Mouse (Mus musculus): ENCODE results near the gene Dpy19l3.

Dpy19l3 gene

GRCm38 (mm10) chr7:35761801-35762200, 7.5 kb upstream of the Dpy19l3 start:
- TF ChIP-seq GATA4 (IDR thresholded peaks at IDR 0.05; ENCODE audit: insufficient replicate concordance, low read length) = no peak

- no peak for TF ChIP-seq GATA4 (IDR thresholded peaks at IDR 0.05; ENCODE audit: insufficient replicate concordance, low read length)
Measured at GRCm38 (mm10) chr7:35759602-35760001, 5.3 kb upstream of the Dpy19l3 start.

GRCm38 (mm10) chr7:35756510-35757440, 2.5 kb upstream of the Dpy19l3 start:
- no peak for TF ChIP-seq GATA4 (IDR thresholded peaks at IDR 0.05; ENCODE audit: insufficient replicate concordance, low read length)

DNA sequence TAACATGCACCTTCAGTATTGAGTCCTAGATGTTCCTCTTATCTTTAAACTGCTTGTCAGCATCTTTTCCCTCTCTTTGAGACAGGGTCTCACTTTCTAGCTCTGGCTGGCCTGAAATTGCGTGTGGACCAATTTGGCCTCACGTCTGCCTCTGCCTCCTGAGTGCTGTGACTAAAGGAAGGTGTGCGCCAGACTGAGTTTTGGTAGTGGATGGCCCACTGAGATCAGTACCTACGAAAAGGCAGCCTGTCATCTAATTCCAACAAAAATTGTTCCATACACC, 573 bp upstream of the Dpy19l3 start:
- TF ChIP-seq GATA4 (IDR thresholded peaks at IDR 0.05; ENCODE audit: insufficient replicate concordance, low read length) = no peak

- no peak for TF ChIP-seq GATA4 (IDR thresholded peaks at IDR 0.05; ENCODE audit: insufficient replicate concordance, low read length)
Measured at GRCm38 (mm10) chr7:35753319-35754032, 778 bp downstream of the Dpy19l3 start.

DNA sequence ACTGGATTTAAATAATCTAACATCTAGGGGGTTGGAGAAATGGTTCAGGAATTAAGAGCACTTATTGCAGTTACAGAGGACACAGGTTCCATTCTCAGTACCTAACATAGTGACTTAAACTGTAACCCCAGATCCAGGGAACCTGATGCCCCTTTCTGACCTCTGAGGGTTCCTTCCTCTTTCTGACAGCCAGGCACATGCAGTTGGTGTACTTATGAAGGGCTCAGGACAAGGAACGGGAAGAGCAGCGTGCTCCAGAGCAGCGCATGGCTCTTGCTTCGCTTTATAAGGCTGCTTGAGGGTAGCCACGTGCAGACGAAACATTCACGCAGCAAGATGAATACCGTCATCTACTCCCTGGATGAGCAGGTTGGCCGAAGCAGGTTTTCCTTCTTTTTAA, 3.4 kb downstream of the Dpy19l3 start:
- TF ChIP-seq GATA4 (IDR thresholded peaks at IDR 0.05; ENCODE audit: insufficient replicate concordance, low read length) = no peak

DNA sequence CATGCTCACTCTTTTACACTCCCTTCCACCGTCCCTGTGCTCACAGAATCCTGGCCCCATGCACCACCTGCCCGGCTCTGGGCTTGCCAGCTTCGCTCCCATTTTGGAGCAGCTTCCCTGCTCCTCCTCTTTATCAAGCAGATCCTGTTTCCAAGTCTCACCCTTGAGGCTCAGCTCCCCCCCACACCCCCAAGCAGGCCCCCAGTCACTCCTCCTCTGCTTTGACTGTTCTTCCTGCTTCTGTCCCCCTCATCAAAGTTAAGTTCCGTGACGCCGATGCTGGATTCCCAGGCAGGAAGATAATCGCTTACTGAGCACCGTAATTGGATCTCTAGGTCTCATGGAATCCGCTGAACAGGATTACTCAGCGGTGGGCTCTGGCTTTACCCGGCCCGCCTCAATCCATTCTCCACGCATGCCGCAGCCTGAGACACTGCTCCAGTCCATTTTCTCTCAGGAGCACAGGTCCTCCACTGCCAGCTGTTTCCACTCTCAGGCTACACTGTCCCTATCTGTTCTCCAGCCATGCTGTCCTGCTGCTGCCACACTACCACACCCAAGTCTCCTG, 6.8 kb downstream of the Dpy19l3 start:
- TF ChIP-seq GATA4 (IDR thresholded peaks at IDR 0.05; ENCODE audit: insufficient replicate concordance, low read length) = no peak

DNA sequence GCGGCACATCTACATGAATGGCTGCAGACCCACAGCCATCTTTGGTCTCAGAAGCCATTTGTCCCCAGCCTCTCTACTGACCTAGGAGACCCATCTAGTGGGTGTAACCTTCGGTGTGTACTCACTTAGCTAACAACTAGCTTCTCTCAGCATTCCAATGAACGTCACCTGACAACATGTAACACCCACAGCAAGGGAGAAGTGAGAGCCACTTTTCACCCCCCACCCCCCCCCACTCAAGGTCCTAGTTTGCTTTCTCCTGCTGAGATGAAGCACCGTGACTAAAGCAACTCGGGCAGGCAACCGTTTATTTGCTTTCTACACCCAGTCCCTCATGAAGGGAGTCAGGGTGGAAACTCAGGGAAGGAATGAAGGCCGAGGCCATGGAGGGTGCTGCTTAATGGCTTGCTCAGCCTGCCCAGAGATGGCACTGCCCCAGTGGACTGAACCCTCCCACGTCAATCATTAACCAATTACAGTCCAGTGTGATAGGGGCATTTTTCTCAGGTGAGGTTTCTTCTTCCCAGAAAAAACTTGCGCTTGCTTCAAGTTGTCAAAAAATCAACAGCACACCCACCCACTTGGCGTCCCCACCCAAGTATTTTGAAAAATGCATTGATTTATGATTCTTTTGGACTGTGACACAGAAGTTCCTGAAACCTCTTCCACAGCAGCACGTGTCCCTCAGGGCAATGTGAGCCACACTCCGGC, 7.4 kb downstream of the Dpy19l3 start:
- no peak for TF ChIP-seq GATA4 (IDR thresholded peaks at IDR 0.05; ENCODE audit: insufficient replicate concordance, low read length)

DNA sequence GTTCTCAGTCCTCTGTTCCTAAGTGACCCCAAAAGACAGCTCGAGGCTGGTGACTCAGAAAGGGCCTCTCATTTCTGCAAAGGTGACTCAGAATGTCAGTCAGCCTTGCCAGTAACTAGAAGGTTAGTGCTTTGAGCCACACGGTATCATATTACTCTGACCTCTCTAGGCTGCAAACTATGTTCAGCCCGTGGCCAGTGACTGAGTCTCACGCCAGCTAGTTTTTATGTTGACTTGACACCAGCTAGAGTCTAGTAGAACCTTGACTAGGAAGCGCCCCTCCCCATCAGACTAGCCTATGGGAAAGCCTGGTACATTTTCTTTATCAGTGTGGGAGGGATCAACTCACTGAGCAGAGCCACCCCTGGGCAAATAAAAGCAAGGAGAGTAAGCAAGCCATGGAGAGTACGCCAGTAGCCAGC, 9.0 kb downstream of the Dpy19l3 start:
- no peak for TF ChIP-seq GATA4 (IDR thresholded peaks at IDR 0.05; ENCODE audit: insufficient replicate concordance, low read length)

DNA sequence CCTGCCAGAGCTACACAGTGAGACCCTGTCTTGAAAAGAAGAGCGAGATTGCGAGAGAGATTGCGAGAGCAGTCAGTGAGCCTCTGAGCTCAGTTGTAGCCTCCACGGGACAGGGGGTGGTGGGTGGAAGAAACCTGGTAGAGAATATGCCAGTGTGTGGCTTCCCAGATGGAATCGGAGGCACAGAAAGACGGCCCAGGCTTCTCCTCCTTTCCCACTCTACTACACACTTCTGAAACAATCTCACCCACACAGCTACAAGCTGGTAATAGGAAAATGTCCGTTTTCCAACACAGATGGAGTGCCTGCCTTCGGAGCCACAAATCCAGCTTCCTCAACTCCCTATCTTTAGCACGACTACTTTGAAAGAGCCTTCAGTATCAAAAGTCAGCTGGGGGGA, 9.5 kb downstream of the Dpy19l3 start:
- TF ChIP-seq GATA4 (IDR thresholded peaks at IDR 0.05; ENCODE audit: insufficient replicate concordance, low read length) = no peak

DNA sequence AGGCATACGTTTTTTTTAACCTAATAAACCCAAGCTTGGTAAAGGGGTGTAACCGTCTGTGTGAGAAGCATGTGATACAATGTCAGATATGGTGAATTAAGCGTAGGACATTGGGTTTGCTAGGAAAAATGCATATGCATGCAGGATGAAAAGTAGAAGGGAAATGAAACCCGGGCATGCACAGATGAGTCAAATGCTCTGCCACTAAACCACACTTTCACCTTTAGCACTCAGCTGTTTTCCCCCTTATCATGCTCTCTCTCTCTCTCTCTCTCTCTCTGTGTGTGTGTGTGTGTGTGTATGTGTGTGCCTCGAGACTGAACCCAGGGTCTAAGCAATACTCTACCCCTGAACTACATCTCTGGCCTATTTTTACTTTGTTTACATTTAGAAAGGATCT, 11.9 kb downstream of the Dpy19l3 start:
- TF ChIP-seq GATA4 (IDR thresholded peaks at IDR 0.05; ENCODE audit: insufficient replicate concordance, low read length) = no peak

DNA sequence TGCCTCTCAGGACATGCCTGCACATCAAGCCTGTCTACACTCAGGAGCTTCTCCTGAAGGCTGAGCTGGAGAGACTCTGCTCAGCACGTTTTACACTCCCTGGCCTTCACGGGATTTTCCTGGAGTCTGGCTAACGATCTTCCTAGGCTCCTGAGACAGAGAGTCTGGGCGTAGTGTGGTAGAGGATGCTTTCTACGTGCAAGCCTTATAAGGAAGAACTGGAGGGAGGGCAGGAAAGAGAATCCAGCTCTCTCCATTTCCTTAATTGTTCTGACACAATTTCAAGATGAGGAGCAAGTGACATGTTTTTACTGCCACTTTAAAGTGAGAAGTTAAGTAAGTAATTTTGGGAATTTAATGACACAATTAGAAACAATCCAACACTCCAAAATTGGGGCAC, 12.4 kb downstream of the Dpy19l3 start:
- TF ChIP-seq GATA4 (IDR thresholded peaks at IDR 0.05; ENCODE audit: insufficient replicate concordance, low read length) = no peak

DNA sequence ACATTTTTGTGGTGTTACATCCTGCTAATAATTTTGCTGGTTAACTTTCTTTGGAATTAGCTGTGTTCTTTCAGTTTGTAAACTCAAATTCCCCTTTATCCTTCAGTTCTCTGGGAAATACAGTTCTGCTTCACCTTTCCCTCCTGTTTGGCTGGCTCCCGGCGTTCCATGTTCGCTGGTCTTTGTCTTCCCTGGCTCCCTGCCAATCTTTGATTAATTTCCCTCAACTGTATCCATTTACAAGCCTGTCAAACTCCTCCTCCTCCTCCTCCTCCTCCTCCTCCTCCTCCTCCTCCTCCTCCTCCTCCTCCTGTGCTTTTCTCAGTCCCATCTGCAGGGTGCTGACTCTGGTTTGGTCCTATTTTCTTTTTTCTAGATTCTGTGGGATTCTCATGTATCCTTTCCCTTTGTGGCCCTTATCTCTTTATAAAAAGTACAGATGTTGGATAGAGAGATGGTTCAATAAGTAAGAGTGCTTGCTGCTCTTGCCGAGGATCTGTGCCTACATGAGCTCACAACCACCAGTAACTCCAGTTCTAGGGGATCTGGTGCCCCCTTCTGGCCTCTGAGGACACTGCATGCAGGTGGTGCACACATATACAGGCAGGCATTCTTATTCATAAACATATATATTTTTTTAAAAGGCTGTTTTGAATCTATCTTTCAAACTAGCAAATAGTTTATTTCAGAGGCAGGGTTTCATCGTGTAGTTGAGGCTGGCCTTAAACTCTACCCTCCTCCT, 13.6 kb downstream of the Dpy19l3 start:
- TF ChIP-seq GATA4 (IDR thresholded peaks at IDR 0.05; ENCODE audit: insufficient replicate concordance, low read length) = no peak

DNA sequence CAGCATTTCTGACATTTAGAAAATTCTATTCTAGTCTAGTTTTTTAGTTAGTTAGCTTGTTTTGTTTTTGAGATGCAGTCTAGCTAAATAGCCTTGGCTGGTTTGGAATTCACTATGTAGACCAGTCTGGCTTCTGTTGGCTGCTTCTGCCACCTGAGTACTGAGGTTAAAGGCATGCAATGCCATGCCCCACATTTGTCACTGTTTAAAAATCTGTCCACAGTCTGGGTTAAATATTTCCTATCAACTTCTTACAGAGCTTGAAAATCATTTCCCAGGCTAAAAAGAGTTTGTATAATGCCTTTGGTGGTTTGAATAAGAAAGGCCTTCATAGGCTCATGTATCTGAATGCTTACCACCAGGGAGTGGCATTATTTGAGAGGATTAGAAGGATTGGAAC, 15.4 kb downstream of the Dpy19l3 start:
- no peak for TF ChIP-seq GATA4 (IDR thresholded peaks at IDR 0.05; ENCODE audit: insufficient replicate concordance, low read length)
